Mouse (Mus musculus) adrenal gland, adult 8-10 months (tissue): Measurements from ENCODE around the gene Ctdnep1. TPM values are rescaled to one million over a fixed set of nuclear protein-coding genes. Genes with fewer than 3 reads are reported as not detected.

Source experiments
- DNase-seq: peaks from one replicate; pipeline ENCODE4 v3.0.0; 2022
- microRNA-seq, 2 experiments: library from miRNA; unstranded; fragments of <30 nt; microRNA quantifications; one replicate each; pipeline ENCODE4 v1.2.0; 2022
- total RNA-seq, 4 experiments: library from RNA; stranded (reverse); gene quantifications; 2 replicates each; pipeline ENCODE4 v1.2.4; 2022

The Ctdnep1 gene
- total RNA-seq, 4 experiments from 2014 or later: 109 to 125 (median 120) TPM

DNA sequence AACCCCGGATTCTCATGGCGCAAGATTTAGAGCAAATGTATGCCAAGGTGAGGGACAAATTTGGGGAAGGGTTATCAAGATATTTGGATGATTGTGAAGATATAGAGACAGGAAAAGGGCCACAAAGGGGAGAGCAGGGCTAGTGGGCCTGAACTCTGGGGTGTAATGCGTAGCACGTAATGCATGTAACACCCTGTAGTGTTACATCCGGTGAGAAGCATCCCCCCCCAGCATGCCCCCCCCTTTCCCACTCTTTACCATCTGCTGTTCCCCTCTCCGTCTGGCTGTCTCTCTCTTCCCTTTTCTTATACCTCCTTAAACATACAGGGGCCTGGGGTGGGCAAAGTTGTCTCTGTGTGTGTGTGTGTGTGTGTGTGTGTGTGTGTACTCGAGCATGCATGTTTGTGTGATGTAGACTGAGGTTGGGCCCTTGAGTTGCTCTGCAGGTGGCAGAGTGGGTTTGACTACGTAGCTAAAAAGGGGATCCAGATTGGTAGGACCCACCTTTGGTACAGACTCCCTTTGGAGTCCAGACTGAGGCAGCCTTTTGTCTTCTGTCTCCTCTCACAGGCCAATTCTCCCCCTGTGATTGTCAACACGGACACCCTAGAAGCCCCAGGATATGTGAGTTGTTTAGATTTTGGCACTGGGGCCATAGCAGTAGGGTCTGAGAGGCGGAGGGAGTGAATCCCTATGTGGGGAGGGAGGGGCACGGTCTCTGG, 49.0 kb downstream of the Ctdnep1 start:
- no peak for DNase-seq

GRCm38 (mm10) chr11:70030651-70031320, 49.8 kb downstream of the Ctdnep1 start:
- DNase-seq: no peak

DNA sequence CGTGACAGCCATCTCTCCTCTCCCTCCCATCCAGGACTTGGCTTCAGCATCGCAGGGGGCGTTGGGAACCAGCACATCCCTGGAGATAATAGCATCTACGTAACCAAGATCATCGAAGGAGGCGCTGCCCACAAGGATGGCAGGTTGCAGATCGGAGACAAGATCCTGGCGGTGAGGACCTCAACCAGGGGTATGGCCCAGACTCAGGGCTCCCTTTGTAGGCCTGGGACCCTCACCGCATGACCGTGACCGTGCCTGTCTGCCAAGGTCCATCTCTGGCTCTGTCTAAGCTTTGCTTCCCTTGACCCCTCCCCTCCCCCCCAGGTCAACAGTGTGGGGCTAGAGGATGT, 50.3 kb downstream of the Ctdnep1 start:
- DNase-seq: no peak

DNA sequence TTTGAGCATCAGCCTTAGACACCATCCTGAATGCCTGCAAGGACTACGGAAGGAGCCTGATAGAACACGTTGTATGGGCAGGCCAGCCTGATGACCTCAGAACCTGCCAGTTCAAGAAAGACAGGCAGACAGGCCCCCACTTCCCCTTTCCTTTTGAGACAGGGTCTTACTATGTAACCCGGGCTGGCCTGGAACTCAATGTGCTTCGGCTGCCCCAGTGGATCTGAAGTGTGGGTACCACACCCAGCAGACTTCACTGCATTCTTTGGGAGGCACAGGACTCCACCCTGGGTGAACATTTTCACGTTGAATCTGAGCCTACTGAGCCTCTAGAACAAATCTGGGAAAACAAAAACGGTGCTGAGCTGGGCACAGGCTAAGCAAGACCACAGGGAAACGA, 57.2 kb downstream of the Ctdnep1 start:
- DNase-seq: no peak

DNA sequence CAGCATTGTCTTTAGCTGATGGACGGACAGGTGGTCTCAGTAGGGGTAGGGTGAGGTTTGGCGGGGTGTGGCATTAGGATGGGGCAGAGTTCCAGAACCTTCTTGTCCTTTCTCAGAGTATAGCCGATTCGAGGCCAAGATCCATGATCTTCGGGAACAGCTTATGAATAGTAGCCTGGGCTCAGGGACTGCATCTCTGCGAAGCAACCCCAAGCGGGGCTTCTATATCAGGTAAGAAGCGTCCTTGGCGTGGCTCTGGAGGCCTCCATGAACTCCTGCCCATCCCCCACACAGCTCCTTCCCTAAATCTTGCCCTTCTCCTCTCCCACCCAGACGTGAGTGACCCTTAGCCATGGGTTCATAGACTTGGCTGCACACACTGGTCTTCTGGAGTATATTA, 58.7 kb downstream of the Ctdnep1 start:
- no peak for DNase-seq

DNA sequence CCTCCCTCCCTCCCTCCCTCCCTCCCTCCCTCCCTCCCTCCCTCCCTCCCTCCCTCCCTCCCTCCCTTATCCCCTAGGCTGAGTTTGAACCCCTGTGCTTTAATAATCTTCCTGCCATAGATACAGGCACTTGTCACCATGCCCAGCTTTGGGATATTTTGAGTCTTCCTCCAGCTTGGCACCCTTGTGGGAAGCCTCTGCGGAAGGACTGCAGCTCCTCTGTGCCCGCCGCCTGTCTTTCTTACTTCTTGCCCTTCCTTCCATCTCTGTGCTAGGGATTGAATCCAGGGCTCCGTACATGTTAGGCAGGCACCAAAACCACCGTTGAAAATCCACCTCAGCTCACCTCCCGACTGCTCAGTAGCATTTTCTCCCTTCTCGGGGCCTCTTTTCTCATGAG, 59.2 kb downstream of the Ctdnep1 start:
- no peak for DNase-seq

Small RNA genes lying within 50 kb of the gene (microRNA-seq; reads per million reads assigned to microRNA genes)
- gene Gm44349: 0 to 0.17 reads per million in 2 experiments
- 1,328 to 1,771 reads per million in 2 experiments for gene Mir324

Other genes with a start within 250 kb of the Ctdnep1 start
- 100 to 1,000 TPM in 2 of 4 experiments, 10 to 100 TPM in 2; 85.2 to 125 (median 101) TPM for gene Polr2a, start 222.5 kb upstream of the Ctdnep1 start, total RNA-seq
- gene Slc35g3, start 219.2 kb upstream of the Ctdnep1 start, total RNA-seq: not detected
- 100 to 1,000 TPM in 2 of 4 experiments, 10 to 100 TPM in 2; 73.0 to 121 (median 97.6) TPM for gene Zbtb4, start 215.2 kb upstream of the Ctdnep1 start, total RNA-seq
- gene Chrnb1, start 185.2 kb upstream of the Ctdnep1 start, total RNA-seq: 1 to 10 TPM; 1.5 to 8.1 (median 5.0) TPM
- 10 to 100 TPM in 2 of 4 experiments, 1 to 10 TPM in 2; 2.5 to 32.7 (median 16.9) TPM for gene Fgf11, start 179.3 kb upstream of the Ctdnep1 start, total RNA-seq
- gene Tmem102, start 175.5 kb upstream of the Ctdnep1 start, total RNA-seq: 1 to 10 TPM in 1 of 4 experiments, under 1 TPM in 3; 0.45 to 1.1 (median 0.72) TPM
- gene Gm39566, start 165.9 kb upstream of the Ctdnep1 start, total RNA-seq: not detected
- not detected for gene Spem2, start 162.7 kb upstream of the Ctdnep1 start, total RNA-seq
- under 1 TPM in 1 of 4 experiments, not detected in 3; 0.38 TPM for gene Spem1, start 159.0 kb upstream of the Ctdnep1 start, total RNA-seq
- 10 to 100 TPM; 22.2 to 48.7 (median 35.8) TPM for gene Nlgn2, start 143.4 kb upstream of the Ctdnep1 start, total RNA-seq
- gene Tmem256, start 142.6 kb upstream of the Ctdnep1 start, total RNA-seq: 100 to 1,000 TPM; 122 to 164 (median 149) TPM
- gene Plscr3, start 134.8 kb upstream of the Ctdnep1 start, total RNA-seq: 10 to 100 TPM; 40.2 to 69.1 (median 62.1) TPM
- under 1 TPM in 2 of 4 experiments, not detected in 2; 0.11 to 0.20 TPM for gene Tnk1, start 122.4 kb upstream of the Ctdnep1 start, total RNA-seq
- not detected for gene Tmem95, start 103.1 kb upstream of the Ctdnep1 start, total RNA-seq
- 1 to 10 TPM; 4.3 to 6.2 (median 5.5) TPM for gene Kctd11, start 99.8 kb upstream of the Ctdnep1 start, total RNA-seq
- gene Acap1, start 85.6 kb upstream of the Ctdnep1 start, total RNA-seq: 1 to 10 TPM in 2 of 4 experiments, under 1 TPM in 2; 0.31 to 1.9 (median 0.86) TPM
- 1 to 10 TPM in 1 of 4 experiments, under 1 TPM in 3; 0.23 to 2.4 (median 0.71) TPM for gene 2810408A11Rik, start 80.2 kb upstream of the Ctdnep1 start, total RNA-seq
- 10 to 100 TPM; 36.4 to 71.4 (median 51.5) TPM for gene Neurl4, start 80.1 kb upstream of the Ctdnep1 start, total RNA-seq
- 10 to 100 TPM; 44.0 to 72.7 (median 52.0) TPM for gene Gps2, start 67.3 kb upstream of the Ctdnep1 start, total RNA-seq
- 100 to 1,000 TPM; 468 to 561 (median 519) TPM for gene Eif5a, start 59.2 kb upstream of the Ctdnep1 start, total RNA-seq
- gene Ybx2, start 45.4 kb upstream of the Ctdnep1 start, total RNA-seq: 10 to 100 TPM in 3 of 4 experiments, 1 to 10 TPM in 1; 6.3 to 13.9 (median 11.8) TPM
- gene Slc2a4, start 33.0 kb upstream of the Ctdnep1 start, total RNA-seq: 10 to 100 TPM; 36.5 to 90.1 (median 50.0) TPM
- under 1 TPM in 1 of 4 experiments, not detected in 3; 0.55 TPM for gene Cldn7, start 16.4 kb upstream of the Ctdnep1 start, total RNA-seq
- gene Elp5, start 1.4 kb downstream of the Ctdnep1 start, total RNA-seq: 10 to 100 TPM; 56.9 to 87.4 (median 73.6) TPM
- gene Gabarap, start 10.0 kb downstream of the Ctdnep1 start, total RNA-seq: 100 to 1,000 TPM; 369 to 430 (median 397) TPM
- 10 to 100 TPM; 55.7 to 61.0 (median 58.4) TPM for gene Phf23, start 14.6 kb downstream of the Ctdnep1 start, total RNA-seq
- gene Dvl2, start 19.4 kb downstream of the Ctdnep1 start, total RNA-seq: 10 to 100 TPM; 13.4 to 27.1 (median 20.5) TPM
- gene Acadvl, start 34.3 kb downstream of the Ctdnep1 start, total RNA-seq: 100 to 1,000 TPM; 323 to 415 (median 392) TPM
- 10 to 100 TPM; 25.7 to 65.4 (median 45.9) TPM for gene Dlg4, start 35.8 kb downstream of the Ctdnep1 start, total RNA-seq
- under 1 TPM in 3 of 4 experiments, not detected in 1; 0.31 to 0.75 (median 0.38) TPM for gene Asgr1, start 72.9 kb downstream of the Ctdnep1 start, total RNA-seq
- gene Asgr2, start 111.5 kb downstream of the Ctdnep1 start, total RNA-seq: 1 to 10 TPM in 2 of 4 experiments, under 1 TPM in 2; 0.62 to 2.9 (median 1.1) TPM
- 1 to 10 TPM; 3.1 to 6.9 (median 4.2) TPM for gene Mgl2, start 149.2 kb downstream of the Ctdnep1 start, total RNA-seq
- gene Clec10a, start 175.0 kb downstream of the Ctdnep1 start, total RNA-seq: 1 to 10 TPM; 3.3 to 7.3 (median 5.4) TPM
- 1 to 10 TPM in 2 of 4 experiments, under 1 TPM in 2; 0.23 to 2.0 (median 0.86) TPM for gene Slc16a11, start 231.6 kb downstream of the Ctdnep1 start, total RNA-seq
- gene Slc16a13, start 239.9 kb downstream of the Ctdnep1 start, total RNA-seq: 1 to 10 TPM; 4.4 to 9.4 (median 6.6) TPM
- gene Bcl6b, start 248.6 kb downstream of the Ctdnep1 start, total RNA-seq: 10 to 100 TPM in 2 of 4 experiments, 1 to 10 TPM in 2; 6.4 to 25.1 (median 10.5) TPM